Mouse (Mus musculus): ENCODE measurements around the gene 4632433K11Rik. TPM values are rescaled to one million over a fixed set of nuclear protein-coding genes. Genes with fewer than 3 reads are reported as not detected.

The 4632433K11Rik gene
- polyA plus RNA-seq, 1 experiment from 2014 or later, result not detected

DNA sequence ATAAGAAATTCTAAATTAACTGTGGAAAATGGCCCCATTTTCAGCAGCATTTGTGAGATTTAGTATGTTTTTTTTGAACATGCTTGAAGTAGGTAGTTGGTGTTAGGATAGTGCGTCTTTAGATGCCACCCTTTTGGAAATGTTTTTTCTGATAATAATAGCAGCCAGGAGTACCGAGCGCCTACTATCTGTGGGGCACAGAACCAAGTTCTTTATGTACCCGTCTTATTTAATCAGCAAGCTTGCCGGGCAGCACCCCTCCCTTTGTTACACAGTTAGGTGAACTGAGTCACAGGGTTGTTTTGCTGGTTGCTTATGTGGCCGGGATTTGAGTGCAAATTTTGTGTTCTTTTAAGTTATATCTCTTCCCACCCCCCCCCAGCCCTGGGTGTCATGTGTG is 47.3 kb downstream of the 4632433K11Rik start:
- Histone ChIP-seq H3K9ac (ENCODE audit: low read length) (no peak overlapping the region; the same call in 1 of the 2 replicates), H3K4me3 (ENCODE audit: low read depth, low read length) (peak overlapping the region; percentile 96), H3K4me1 (replicated peaks; ENCODE audit: control insufficient read depth, insufficient read depth, low read length) (no peaks in the 10 kb centered on the region), H3K27me3 (ENCODE audit: control insufficient read depth, insufficient read depth, low read length) (no peaks in the 10 kb centered on the region), H3K27ac (ENCODE audit: low read depth, low read length) (no peak overlapping the region), H3K4me2 (ENCODE audit: low read depth, low read length, severe bottlenecking) (peak overlapping the region; percentile 87; the same call in 1 of the 2 replicates), H3K36me3 (ENCODE audit: control insufficient read depth, insufficient read depth, low read length) (peaks cover 19% of the 10 kb centered on the region), H3K9me3 (ENCODE audit: control insufficient read depth, low read length) (no peaks in the 10 kb centered on the region)
- ATAC-seq (replicated peaks; ENCODE audit: low FRiP score) (no peak), DNase-seq (ENCODE audit: low spot score) (peak; percentile 46)
- WGBS, result 80% methylated on average over 6 of the region's 6 CpGs

GRCm38 (mm10) chr7:5081939-5082338 is 48.0 kb downstream of the 4632433K11Rik start:
- no peaks in the 10 kb centered on the region for H3K27me3 ChIP-seq (ENCODE audit: control insufficient read depth, insufficient read depth, low read length)
- peak overlapping the region; percentile 96; the same call in 1 of the 2 replicates for H3K4me3 ChIP-seq (ENCODE audit: low read depth, low read length)
- ATAC-seq (replicated peaks; ENCODE audit: low FRiP score) (no peak), DNase-seq (ENCODE audit: low spot score) (no peak)
- peaks cover 12% of the 10 kb centered on the region; the same call in 1 of the 2 replicates for H3K36me3 ChIP-seq (ENCODE audit: control insufficient read depth, insufficient read depth, low read length)
- no peak overlapping the region for H3K9ac ChIP-seq (ENCODE audit: low read length)
- H3K4me1 ChIP-seq (replicated peaks; ENCODE audit: control insufficient read depth, insufficient read depth, low read length), result no peaks in the 10 kb centered on the region
- H3K9me3 ChIP-seq (ENCODE audit: control insufficient read depth, low read length), result no peaks in the 10 kb centered on the region
- no peak overlapping the region for H3K27ac ChIP-seq (ENCODE audit: low read depth, low read length)
- H3K4me2 ChIP-seq (ENCODE audit: low read depth, low read length, severe bottlenecking), result no peak overlapping the region
- 91% methylated on average over 2 of the region's 2 CpGs for WGBS

DNA sequence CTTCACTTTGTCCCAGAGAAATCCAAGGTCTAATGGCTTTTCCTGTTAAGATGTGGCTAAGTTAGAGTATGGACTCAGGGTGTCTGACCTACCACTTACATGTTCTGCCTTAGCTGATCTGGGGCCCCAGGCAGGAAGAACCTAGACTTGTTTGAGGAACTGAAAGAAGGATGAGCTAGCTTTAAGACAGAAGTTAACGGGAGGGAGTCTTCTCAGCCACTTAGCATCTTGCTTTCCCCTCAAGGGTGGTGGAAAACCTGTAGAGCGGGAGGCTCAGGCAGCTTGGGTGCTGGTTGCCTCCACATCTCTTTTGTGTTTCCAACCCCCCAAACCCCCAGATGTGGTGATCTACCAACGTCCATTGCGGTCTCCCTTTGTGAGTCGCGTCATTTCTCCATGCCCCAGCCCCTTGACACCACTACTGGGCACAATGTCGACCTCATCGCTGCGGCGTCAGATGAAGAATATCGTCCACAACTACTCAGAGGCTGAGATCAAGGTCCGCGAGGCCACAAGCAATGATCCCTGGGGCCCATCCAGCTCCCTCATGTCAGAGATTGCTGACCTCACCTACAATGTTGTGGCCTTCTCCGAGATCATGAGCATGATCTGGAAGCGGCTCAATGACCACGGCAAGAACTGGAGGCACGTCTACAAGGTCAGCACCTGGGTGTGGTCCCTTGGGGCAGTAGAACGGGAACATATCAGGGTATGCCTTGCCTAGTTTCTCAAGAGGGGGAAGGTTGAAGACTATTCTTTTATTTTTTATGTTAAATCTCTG is 49.6 kb downstream of the 4632433K11Rik start:
- WGBS, result 95% methylated on average over 18 of the region's 18 CpGs
- H3K4me2 ChIP-seq (ENCODE audit: low read depth, low read length, severe bottlenecking), result no peak overlapping the region
- DNase-seq (ENCODE audit: low spot score) (no peak), ATAC-seq (replicated peaks; ENCODE audit: low FRiP score) (no peak)
- H3K36me3 ChIP-seq (ENCODE audit: control insufficient read depth, insufficient read depth, low read length), result peaks cover 5% of the 10 kb centered on the region; the same call in 1 of the 2 replicates
- H3K27ac ChIP-seq (ENCODE audit: low read depth, low read length), result no peak overlapping the region
- H3K4me1 ChIP-seq (replicated peaks; ENCODE audit: control insufficient read depth, insufficient read depth, low read length), result no peaks in the 10 kb centered on the region
- no peaks in the 10 kb centered on the region for H3K9me3 ChIP-seq (ENCODE audit: control insufficient read depth, low read length)
- no peaks in the 10 kb centered on the region for H3K27me3 ChIP-seq (ENCODE audit: control insufficient read depth, insufficient read depth, low read length)
- no peak overlapping the region for H3K9ac ChIP-seq (ENCODE audit: low read length)
- no peak overlapping the region for H3K4me3 ChIP-seq (ENCODE audit: low read depth, low read length)

Other genes starting within 250 kb of the 4632433K11Rik start
- 1.6 and 2.6 TPM in 2 replicates for gene Tmem238, start 244.5 kb upstream of the 4632433K11Rik start, polyA plus RNA-seq (2014; fragmentation: Nextera tagmentation; extraction: Ambion mirVana)
- 203 and 220 TPM in 2 replicates for gene Rpl28, start 241.2 kb upstream of the 4632433K11Rik start, polyA plus RNA-seq (2014; fragmentation: Nextera tagmentation; extraction: Ambion mirVana)
- gene Ube2s, start 221.5 kb upstream of the 4632433K11Rik start, polyA plus RNA-seq (2014; fragmentation: Nextera tagmentation; extraction: Ambion mirVana), result 476 and 526 TPM in 2 replicates
- 2.2 and 3.0 TPM in 2 replicates for gene Shisa7, start 189.4 kb upstream of the 4632433K11Rik start, polyA plus RNA-seq (2014; fragmentation: Nextera tagmentation; extraction: Ambion mirVana)
- gene Isoc2b, start 163.9 kb upstream of the 4632433K11Rik start, polyA plus RNA-seq (2014; fragmentation: Nextera tagmentation; extraction: Ambion mirVana), result 2.0 and 3.2 TPM in 2 replicates
- gene Isoc2a, start 157.0 kb upstream of the 4632433K11Rik start, polyA plus RNA-seq (2014; fragmentation: Nextera tagmentation; extraction: Ambion mirVana), result 0.69 and 0.75 TPM in 2 replicates
- 0.56 and 0.59 TPM in 2 replicates for gene Gm36210, start 127.6 kb upstream of the 4632433K11Rik start, polyA plus RNA-seq (2014; fragmentation: Nextera tagmentation; extraction: Ambion mirVana)
- gene Zfp628, start 118.9 kb upstream of the 4632433K11Rik start, polyA plus RNA-seq (2014; fragmentation: Nextera tagmentation; extraction: Ambion mirVana), result 4.8 and 5.0 TPM in 2 replicates
- gene Nat14, start 112.1 kb upstream of the 4632433K11Rik start, polyA plus RNA-seq (2014; fragmentation: Nextera tagmentation; extraction: Ambion mirVana), result 10.8 and 12.6 TPM in 2 replicates
- gene Ssc5d, start 108.3 kb upstream of the 4632433K11Rik start, polyA plus RNA-seq (2014; fragmentation: Nextera tagmentation; extraction: Ambion mirVana), result 0.79 and 0.91 TPM in 2 replicates
- 0.33 TPM in 1 of 2 replicates, not detected in the other for gene Sbk2, start 69.7 kb upstream of the 4632433K11Rik start, polyA plus RNA-seq (2014; fragmentation: Nextera tagmentation; extraction: Ambion mirVana)
- gene Sbk3, start 63.0 kb upstream of the 4632433K11Rik start, polyA plus RNA-seq (2014; fragmentation: Nextera tagmentation; extraction: Ambion mirVana), result 0.12 TPM in 1 of 2 replicates, not detected in the other
- gene Zfp579, start 38.0 kb upstream of the 4632433K11Rik start, polyA plus RNA-seq (2014; fragmentation: Nextera tagmentation; extraction: Ambion mirVana), result 58.5 and 60.0 TPM in 2 replicates
- 9.5 and 11.1 TPM in 2 replicates for gene Zfp524, start 19.7 kb upstream of the 4632433K11Rik start, polyA plus RNA-seq (2014; fragmentation: Nextera tagmentation; extraction: Ambion mirVana)
- 67.0 and 68.3 TPM in 2 replicates for gene Fiz1, start 19.4 kb upstream of the 4632433K11Rik start, polyA plus RNA-seq (2014; fragmentation: Nextera tagmentation; extraction: Ambion mirVana)
- gene Gm44973, start 18.6 kb upstream of the 4632433K11Rik start, polyA plus RNA-seq (2014; fragmentation: Nextera tagmentation; extraction: Ambion mirVana), result 0.23 and 1.9 TPM in 2 replicates
- 6.7 and 7.3 TPM in 2 replicates for gene Zfp865, start 13.7 kb upstream of the 4632433K11Rik start, polyA plus RNA-seq (2014; fragmentation: Nextera tagmentation; extraction: Ambion mirVana)
- 7.2 and 7.8 TPM in 2 replicates for gene Ccdc106, start 13.6 kb upstream of the 4632433K11Rik start, polyA plus RNA-seq (2014; fragmentation: Nextera tagmentation; extraction: Ambion mirVana)
- 3.9 and 4.8 TPM in 2 replicates for gene Zfp784, start 4.3 kb downstream of the 4632433K11Rik start, polyA plus RNA-seq (2014; fragmentation: Nextera tagmentation; extraction: Ambion mirVana)
- gene Zfp580, start 17.4 kb downstream of the 4632433K11Rik start, polyA plus RNA-seq (2014; fragmentation: Nextera tagmentation; extraction: Ambion mirVana), result 44.6 and 51.4 TPM in 2 replicates
- gene U2af2, start 28.0 kb downstream of the 4632433K11Rik start, polyA plus RNA-seq (2014; fragmentation: Nextera tagmentation; extraction: Ambion mirVana), result 222 and 236 TPM in 2 replicates
- 70.1 and 75.0 TPM in 2 replicates for gene Epn1, start 46.1 kb downstream of the 4632433K11Rik start, polyA plus RNA-seq (2014; fragmentation: Nextera tagmentation; extraction: Ambion mirVana)
- gene Rfpl4, start 82.8 kb downstream of the 4632433K11Rik start, polyA plus RNA-seq (2014; fragmentation: Nextera tagmentation; extraction: Ambion mirVana), result not detected in 2 replicates
- 0.19 and 0.27 TPM in 2 replicates for gene Rasl2-9, start 91.8 kb downstream of the 4632433K11Rik start, polyA plus RNA-seq (2014; fragmentation: Nextera tagmentation; extraction: Ambion mirVana)
- gene Vmn1r55, start 115.6 kb downstream of the 4632433K11Rik start, polyA plus RNA-seq (2014; fragmentation: Nextera tagmentation; extraction: Ambion mirVana), result not detected in 2 replicates
- not detected in 2 replicates for gene Vmn1r56, start 162.6 kb downstream of the 4632433K11Rik start, polyA plus RNA-seq (2014; fragmentation: Nextera tagmentation; extraction: Ambion mirVana)
- not detected in 2 replicates for gene Vmn1r57, start 184.4 kb downstream of the 4632433K11Rik start, polyA plus RNA-seq (2014; fragmentation: Nextera tagmentation; extraction: Ambion mirVana)

All from forebrain, embryonic 11.5 days (tissue).